In genomic region chr8:117403705-117404476, GRCm38 (mm10) we compare ENCODE assay signal across 8 mouse cellular contexts.
DNase-seq lines count a peak whose midpoint lies in the region; ATAC-seq and TF ChIP-seq lines count a peak whose summit lies in the region.

No protein-coding gene starts in this region.

- peak overlapping the region; percentile 14; the same call in 1 of the 2 replicates for H3K27ac ChIP-seq in heart, embryonic 16.5 days (ENCODE audit: low read length)
- peak overlapping the region; percentile 59 for H3K27ac ChIP-seq in embryonic facial prominence, embryonic 10.5 days (replicated peaks)
- peak overlapping the region; percentile 68 for H3K27ac ChIP-seq in hindbrain, postnatal 0 days
- H3K27ac ChIP-seq in midbrain, embryonic 16.5 days (ENCODE audit: low read length) = peak overlapping the region; percentile 74
- H3K27ac ChIP-seq in liver, postnatal 0 days (ENCODE audit: low read depth) = no peak overlapping the region

- no peaks in the 10 kb centered on the region for H3K36me3 ChIP-seq in heart, embryonic 16.5 days (ENCODE audit: control insufficient read depth, insufficient read depth)
- H3K36me3 ChIP-seq in embryonic facial prominence, embryonic 10.5 days (replicated peaks) = peaks cover 8% of the 10 kb centered on the region; the same call in 1 of the 2 replicates
- no peaks in the 10 kb centered on the region for H3K36me3 ChIP-seq in hindbrain, postnatal 0 days (ENCODE audit: insufficient read depth, low read length)
- H3K36me3 ChIP-seq in midbrain, embryonic 16.5 days (ENCODE audit: control insufficient read depth, insufficient read depth, low read length) = no peaks in the 10 kb centered on the region
- H3K36me3 ChIP-seq in liver, postnatal 0 days (replicated peaks; ENCODE audit: insufficient read depth, low read length) = peaks cover 5% of the 10 kb centered on the region; the same call in 1 of the 2 replicates

- intact Hi-C loops in heart, postnatal 25 days (cut with DNase I) = no loop called here

- H3K4me1 ChIP-seq in heart, embryonic 16.5 days (ENCODE audit: control insufficient read depth, insufficient read depth, low read length) = peaks cover 15% of the 10 kb centered on the region
- peaks cover 54% of the 10 kb centered on the region for H3K4me1 ChIP-seq in embryonic facial prominence, embryonic 10.5 days
- H3K4me1 ChIP-seq in hindbrain, postnatal 0 days (ENCODE audit: insufficient read depth, low read length) = peaks cover 23% of the 10 kb centered on the region
- H3K4me1 ChIP-seq in midbrain, embryonic 16.5 days (ENCODE audit: control insufficient read depth, insufficient read depth, low read length) = peaks cover 32% of the 10 kb centered on the region
- no peaks in the 10 kb centered on the region for H3K4me1 ChIP-seq in liver, postnatal 0 days (ENCODE audit: insufficient read depth)

- WGBS in heart, embryonic 16.5 days = 16% methylated on average over 14 of the region's 14 CpGs
- WGBS in embryonic facial prominence, embryonic 10.5 days = 64% methylated on average over 14 of the region's 14 CpGs
- 19% methylated on average over 14 of the region's 14 CpGs for WGBS in hindbrain, postnatal 0 days
- WGBS in midbrain, embryonic 16.5 days = 31% methylated on average over 14 of the region's 14 CpGs
- WGBS in liver, postnatal 0 days (ENCODE audit: insufficient replicate concordance) = 64% methylated on average over 14 of the region's 14 CpGs

- no peak for DNase-seq in heart, postnatal 25 days (ENCODE audit: low spot score)
- peak; percentile 31 for DNase-seq in embryonic facial prominence, embryonic 10.5 days (ENCODE audit: low spot score)
- DNase-seq in hindbrain, postnatal 0 days (ENCODE audit: low spot score) = peak; percentile 62
- DNase-seq in urinary bladder, postnatal 10 days (ENCODE audit: low spot score) = no peak
- DNase-seq in liver, postnatal 0 days = no peak

- no peaks in the 10 kb centered on the region for H3K27me3 ChIP-seq in heart, embryonic 16.5 days (ENCODE audit: control insufficient read depth, insufficient read depth, low read length)
- no peaks in the 10 kb centered on the region for H3K27me3 ChIP-seq in embryonic facial prominence, embryonic 10.5 days (replicated peaks; ENCODE audit: low read depth, poor library complexity, severe bottlenecking)
- no peaks in the 10 kb centered on the region for H3K27me3 ChIP-seq in hindbrain, postnatal 0 days (ENCODE audit: insufficient read depth, low read length)
- H3K27me3 ChIP-seq in midbrain, embryonic 16.5 days (ENCODE audit: control insufficient read depth, insufficient read depth, low read depth, low read length) = no peaks in the 10 kb centered on the region
- no peaks in the 10 kb centered on the region for H3K27me3 ChIP-seq in liver, postnatal 0 days (ENCODE audit: insufficient read depth, low read length)

- H3K4me2 ChIP-seq in heart, embryonic 16.5 days (ENCODE audit: low read depth, low read length) = peak overlapping the region; percentile 47; the same call in 1 of the 2 replicates
- H3K4me2 ChIP-seq in hindbrain, postnatal 0 days (ENCODE audit: low read depth, low read length) = peak overlapping the region; percentile 42
- peak overlapping the region; percentile 37 for H3K4me2 ChIP-seq in midbrain, embryonic 16.5 days (ENCODE audit: low read length)
- H3K4me2 ChIP-seq in liver, postnatal 0 days (ENCODE audit: low read depth, low read length) = no peak overlapping the region

- ATAC-seq in heart, embryonic 16.5 days (replicated peaks; ENCODE audit: extremely low read depth, insufficient read depth, low FRiP score) = peak; percentile 57
- ATAC-seq in hindbrain, postnatal 0 days = peak; percentile 77
- peak; percentile 64 for ATAC-seq in midbrain, embryonic 16.5 days
- no peak for ATAC-seq in cerebellum, adult (ENCODE audit: insufficient number of reproducible peaks, low FRiP score, low TSS enrichment)
- ATAC-seq in liver, postnatal 0 days = no peak

- H3K9ac ChIP-seq in heart, embryonic 16.5 days (ENCODE audit: low read length) = no peak overlapping the region
- no peak overlapping the region; the same call in 1 of the 2 replicates for H3K9ac ChIP-seq in hindbrain, postnatal 0 days (replicated peaks; ENCODE audit: low read length)
- peak overlapping the region; percentile 22 for H3K9ac ChIP-seq in midbrain, embryonic 16.5 days (ENCODE audit: low read depth, low read length)
- H3K9ac ChIP-seq in liver, postnatal 0 days (replicated peaks) = no peak overlapping the region

- H3K9me3 ChIP-seq in heart, embryonic 16.5 days (replicated peaks; ENCODE audit: control insufficient read depth, low read length) = no peaks in the 10 kb centered on the region
- H3K9me3 ChIP-seq in embryonic facial prominence, embryonic 10.5 days = no peaks in the 10 kb centered on the region
- no peaks in the 10 kb centered on the region for H3K9me3 ChIP-seq in hindbrain, postnatal 0 days (ENCODE audit: low read length)
- no peaks in the 10 kb centered on the region for H3K9me3 ChIP-seq in midbrain, embryonic 16.5 days (replicated peaks; ENCODE audit: control insufficient read depth, low read length, poor library complexity, severe bottlenecking)
- H3K9me3 ChIP-seq in liver, postnatal 0 days (ENCODE audit: low read length) = no peaks in the 10 kb centered on the region

- no peak for TF ChIP-seq EP300 in liver, postnatal 0 days (IDR thresholded peaks at IDR 0.05; ENCODE audit: low read depth)

- H3K4me3 ChIP-seq in heart, embryonic 16.5 days (ENCODE audit: low read length) = peak overlapping the region; percentile 8; the same call in 1 of the 2 replicates
- no peak overlapping the region; the same call in 1 of the 2 replicates for H3K4me3 ChIP-seq in embryonic facial prominence, embryonic 10.5 days
- no peak overlapping the region for H3K4me3 ChIP-seq in hindbrain, postnatal 0 days (ENCODE audit: low read length)
- peak overlapping the region; percentile 1; the same call in 1 of the 2 replicates for H3K4me3 ChIP-seq in midbrain, embryonic 16.5 days (ENCODE audit: low read depth, low read length)
- H3K4me3 ChIP-seq in liver, postnatal 0 days (ENCODE audit: low read depth, low read length) = no peak overlapping the region

- TF ChIP-seq CTCF in hindbrain, postnatal 0 days (IDR thresholded peaks at IDR 0.05; ENCODE audit: low read depth) = no peak
- no peak for TF ChIP-seq CTCF in liver, postnatal 0 days (IDR thresholded peaks at IDR 0.05; ENCODE audit: low read depth)

Comparison
In these comparisons a context has a peak if more than half of its experiments do, and no peak if none do; other contexts are left out.
1. ATAC-seq: peak in heart, embryonic 16.5 days (single experiment), hindbrain, postnatal 0 days (single experiment) and midbrain, embryonic 16.5 days (single experiment); none in cerebellum, adult (single experiment) and liver, postnatal 0 days (single experiment).
2. H3K4me3 ChIP-seq: peak in heart, embryonic 16.5 days (single experiment) and midbrain, embryonic 16.5 days (single experiment); none in embryonic facial prominence, embryonic 10.5 days (single experiment), hindbrain, postnatal 0 days (single experiment) and liver, postnatal 0 days (single experiment).
3. DNase-seq: peak in embryonic facial prominence, embryonic 10.5 days (single experiment) and hindbrain, postnatal 0 days (single experiment); none in heart, postnatal 25 days (single experiment), urinary bladder, postnatal 10 days (single experiment) and liver, postnatal 0 days (single experiment).